Mouse (Mus musculus) heart, embryonic 10.5 days (tissue): ENCODE data around the gene Snx29. TPM values are rescaled to one million over a fixed set of nuclear protein-coding genes. Genes with fewer than 3 reads are reported as not detected.

Experiments
- DNase-seq: peaks from one replicate; pipeline ENCODE4 v3.0.0-alpha.2; 2017; ENCODE audit warnings: low spot score
- H3K27ac ChIP-seq: fragments of 300-500 bp; sonication (generic); 2 replicates; pipeline ENCODE4 v1.5.1; 2016; ENCODE audit warnings: mild to moderate bottlenecking
- H3K27me3 ChIP-seq: fragments of 300-500 bp; sonication (generic); 2 replicates; pipeline ENCODE4 v1.6.1; 2016; ENCODE audit warnings: mild to moderate bottlenecking; ENCODE audit not compliant: poor library complexity, insufficient read depth, severe bottlenecking
- H3K36me3 ChIP-seq: fragments of 300-500 bp; sonication (generic); 2 replicates; pipeline ENCODE4 v1.6.1; 2016; ENCODE audit warnings: mild to moderate bottlenecking, moderate library complexity
- H3K4me1 ChIP-seq: fragments of 300-500 bp; sonication (generic); 2 replicates; pipeline ENCODE4 v1.6.1; 2016; ENCODE audit warnings: mild to moderate bottlenecking
- H3K4me3 ChIP-seq: fragments of 300-500 bp; sonication (generic); 2 replicates; pipeline ENCODE4 v1.5.1; 2016; ENCODE audit warnings: mild to moderate bottlenecking, moderate library complexity
- H3K9me3 ChIP-seq: fragments of 300-500 bp; sonication (generic); 2 replicates; pipeline ENCODE4 v1.6.1; 2016; ENCODE audit warnings: mild to moderate bottlenecking, moderate library complexity
- WGBS: fragments of 180-500 bp; shearing (Covaris S2); methylation state at CpG from one replicate; pipeline ENCODE4 v1.1.7; 2016; 5-methylcytosine and 5-hydroxymethylcytosine counted together
- polyA plus RNA-seq: library from polyadenylated mRNA; unstranded; fragments of >200 nt; fragmentation: Nextera tagmentation; extraction: Ambion mirVana; gene quantifications from 2 replicates; pipeline ENCODE4 v1.2.1, GENCODE M21; 2016

Gene Snx29
- polyA plus RNA-seq, 1 experiment from 2014 or later: 6.7 TPM

GRCm38 (mm10) chr16:11621042-11621441, 298.3 kb downstream of the Snx29 start:
- peaks cover 6% of the 10 kb centered on the region; the same call in 1 of the 2 replicates for H3K9me3 ChIP-seq
- H3K27ac ChIP-seq: no peak overlapping the region
- no peaks in the 10 kb centered on the region for H3K27me3 ChIP-seq
- H3K4me1 ChIP-seq: no peaks in the 10 kb centered on the region
- H3K36me3 ChIP-seq: no peaks in the 10 kb centered on the region
- no peak overlapping the region for H3K4me3 ChIP-seq
- 82% methylated on average over 3 of the region's 3 CpGs for WGBS
- peak; percentile 11 for DNase-seq

DNA sequence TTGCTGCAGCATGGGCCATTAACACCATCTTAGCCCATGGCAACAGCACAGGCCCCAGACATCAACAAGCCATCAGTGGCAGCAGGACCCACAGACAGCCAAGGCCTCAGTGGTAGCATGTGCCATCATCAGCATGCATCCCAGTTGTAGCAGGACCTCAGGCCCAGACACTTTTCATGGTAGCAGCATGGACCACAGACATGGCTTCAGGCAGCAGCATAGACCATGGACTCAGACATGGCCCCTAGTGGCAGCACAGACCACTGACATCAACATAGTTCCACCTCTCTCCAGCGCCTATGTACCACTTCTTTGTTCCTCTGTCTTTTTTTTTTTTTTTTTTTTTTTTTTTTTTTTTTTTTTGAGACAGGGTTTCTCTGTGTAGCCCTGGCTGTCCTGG, 299.0 kb downstream of the Snx29 start:
- Histone ChIP-seq H3K4me1 (no peaks in the 10 kb centered on the region), H3K36me3 (no peaks in the 10 kb centered on the region), H3K9me3 (peaks cover 4% of the 10 kb centered on the region; the same call in 1 of the 2 replicates), H3K27me3 (no peaks in the 10 kb centered on the region), H3K27ac (no peak overlapping the region), H3K4me3 (no peak overlapping the region)
- WGBS: 85% methylated on average over 1 of the region's 1 CpGs
- peak; percentile 58 for DNase-seq

GRCm38 (mm10) chr16:11623032-11623431, 300.3 kb downstream of the Snx29 start:
- Histone ChIP-seq H3K36me3 (no peaks in the 10 kb centered on the region), H3K27me3 (no peaks in the 10 kb centered on the region), H3K27ac (no peak overlapping the region), H3K4me3 (no peak overlapping the region), H3K9me3 (no peaks in the 10 kb centered on the region), H3K4me1 (no peaks in the 10 kb centered on the region)
- 66% methylated on average over 3 of the region's 3 CpGs for WGBS
- DNase-seq: peak; percentile 56

- H3K27ac ChIP-seq: no peak overlapping the region
- no peaks in the 10 kb centered on the region for H3K9me3 ChIP-seq
- H3K36me3 ChIP-seq: no peaks in the 10 kb centered on the region
- H3K27me3 ChIP-seq: no peaks in the 10 kb centered on the region
- peak; percentile 19 for DNase-seq
- 78% methylated on average over 2 of the region's 2 CpGs for WGBS
- H3K4me1 ChIP-seq: no peaks in the 10 kb centered on the region
- H3K4me3 ChIP-seq: no peak overlapping the region
Observed at GRCm38 (mm10) chr16:11624121-11624520, 301.4 kb downstream of the Snx29 start.

GRCm38 (mm10) chr16:11626004-11626481, 303.3 kb downstream of the Snx29 start:
- Histone ChIP-seq H3K9me3 (no peaks in the 10 kb centered on the region), H3K27me3 (no peaks in the 10 kb centered on the region), H3K27ac (no peak overlapping the region), H3K4me1 (no peaks in the 10 kb centered on the region), H3K4me3 (no peak overlapping the region), H3K36me3 (no peaks in the 10 kb centered on the region)
- peak; percentile 20 for DNase-seq
- WGBS: 90% methylated on average over 1 of the region's 1 CpGs

DNA sequence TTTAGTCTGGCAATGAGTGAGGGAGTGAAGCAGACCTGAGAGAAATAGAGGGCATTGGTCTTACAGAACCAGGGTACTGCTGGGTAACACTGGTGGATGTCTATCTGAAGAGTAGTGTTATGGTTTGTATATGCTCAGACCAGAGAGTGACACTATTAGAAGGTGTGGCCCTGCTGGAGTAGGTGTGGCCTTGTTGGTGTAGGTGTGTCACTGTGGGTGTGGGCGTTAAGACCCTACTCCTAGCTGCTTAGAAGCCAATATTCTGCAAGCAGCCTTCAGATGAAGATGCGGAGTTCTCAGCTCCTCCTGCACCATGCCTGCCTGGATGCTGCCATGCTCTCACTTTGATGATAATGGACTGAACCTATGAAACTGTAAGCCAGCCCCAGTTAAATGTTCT, 303.9 kb downstream of the Snx29 start:
- Histone ChIP-seq H3K36me3 (no peaks in the 10 kb centered on the region), H3K4me1 (0 out of 2 replicates have a peak, but pooled peaks cover 2% of the 10 kb centered on the region), H3K9me3 (no peaks in the 10 kb centered on the region), H3K27ac (no peak overlapping the region), H3K4me3 (no peak overlapping the region), H3K27me3 (no peaks in the 10 kb centered on the region)
- DNase-seq: peak; percentile 61
- WGBS: 71% methylated on average over 2 of the region's 2 CpGs

GRCm38 (mm10) chr16:11627866-11628638, 305.3 kb downstream of the Snx29 start:
- Histone ChIP-seq H3K9me3 (no peaks in the 10 kb centered on the region), H3K27me3 (no peaks in the 10 kb centered on the region), H3K27ac (no peak overlapping the region), H3K4me1 (0 out of 2 replicates have a peak, but pooled peaks cover 2% of the 10 kb centered on the region), H3K36me3 (no peaks in the 10 kb centered on the region), H3K4me3 (no peak overlapping the region)
- WGBS: 80% methylated on average over 9 of the region's 9 CpGs
- DNase-seq: peak; percentile 66

DNA sequence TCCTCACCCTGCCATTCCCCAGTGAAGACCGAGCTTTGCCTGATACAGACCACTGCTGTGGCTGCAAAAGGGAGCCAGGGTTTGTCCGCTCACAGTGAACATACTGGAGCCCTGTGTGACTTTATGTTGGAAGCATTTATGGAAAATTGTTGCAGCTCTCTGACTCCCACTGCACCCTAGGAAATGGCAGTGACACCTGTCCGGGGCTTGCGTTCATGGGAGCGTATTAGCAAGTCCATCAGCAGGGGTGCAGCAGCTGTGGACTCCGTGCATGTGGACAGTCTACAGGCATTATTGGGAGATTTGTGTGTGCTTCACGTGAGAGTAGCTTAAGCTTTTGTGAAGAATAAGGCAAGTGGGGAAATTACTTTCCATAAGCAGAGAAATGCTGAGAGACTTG, 307.0 kb downstream of the Snx29 start:
- H3K4me1 ChIP-seq: 0 out of 2 replicates have a peak, but pooled peaks cover 2% of the 10 kb centered on the region
- no peaks in the 10 kb centered on the region for H3K9me3 ChIP-seq
- 88% methylated on average over 7 of the region's 7 CpGs for WGBS
- H3K27ac ChIP-seq: no peak overlapping the region
- no peak overlapping the region for H3K4me3 ChIP-seq
- no peaks in the 10 kb centered on the region for H3K27me3 ChIP-seq
- DNase-seq: peak; percentile 61
- no peaks in the 10 kb centered on the region for H3K36me3 ChIP-seq

DNA sequence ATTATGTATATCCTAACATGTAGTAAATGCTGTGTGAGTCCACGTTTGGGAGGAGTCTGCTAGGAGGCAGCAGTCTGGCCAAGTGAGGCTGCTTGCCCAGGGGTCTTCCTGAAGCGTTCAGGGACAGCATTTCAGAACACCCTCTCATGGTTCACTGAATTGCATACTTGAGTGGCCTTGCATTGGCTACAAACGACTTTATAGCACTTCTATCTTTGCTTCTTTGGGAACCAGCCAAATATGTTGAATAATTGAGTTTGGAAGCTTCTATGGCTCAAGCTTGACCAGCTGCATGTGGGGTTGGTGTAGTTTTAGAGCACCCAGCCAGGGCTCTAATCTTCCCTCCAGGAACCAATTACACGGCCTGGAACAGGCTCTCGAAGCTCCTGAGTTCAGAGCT, 307.8 kb downstream of the Snx29 start:
- 0 out of 2 replicates have a peak, but pooled peaks cover 2% of the 10 kb centered on the region for H3K4me1 ChIP-seq
- WGBS: 61% methylated on average over 5 of the region's 5 CpGs
- no peaks in the 10 kb centered on the region for H3K27me3 ChIP-seq
- H3K4me3 ChIP-seq: no peak overlapping the region
- DNase-seq: peak; percentile 55
- no peaks in the 10 kb centered on the region for H3K36me3 ChIP-seq
- H3K9me3 ChIP-seq: no peaks in the 10 kb centered on the region
- no peak overlapping the region for H3K27ac ChIP-seq

GRCm38 (mm10) chr16:11632205-11632747, 309.6 kb downstream of the Snx29 start:
- Histone ChIP-seq H3K4me3 (no peak overlapping the region), H3K27me3 (no peaks in the 10 kb centered on the region), H3K36me3 (no peaks in the 10 kb centered on the region), H3K4me1 (peaks cover 15% of the 10 kb centered on the region), H3K9me3 (no peaks in the 10 kb centered on the region), H3K27ac (no peak overlapping the region)
- 71% methylated on average over 2 of the region's 2 CpGs for WGBS
- DNase-seq: no peak

DNA sequence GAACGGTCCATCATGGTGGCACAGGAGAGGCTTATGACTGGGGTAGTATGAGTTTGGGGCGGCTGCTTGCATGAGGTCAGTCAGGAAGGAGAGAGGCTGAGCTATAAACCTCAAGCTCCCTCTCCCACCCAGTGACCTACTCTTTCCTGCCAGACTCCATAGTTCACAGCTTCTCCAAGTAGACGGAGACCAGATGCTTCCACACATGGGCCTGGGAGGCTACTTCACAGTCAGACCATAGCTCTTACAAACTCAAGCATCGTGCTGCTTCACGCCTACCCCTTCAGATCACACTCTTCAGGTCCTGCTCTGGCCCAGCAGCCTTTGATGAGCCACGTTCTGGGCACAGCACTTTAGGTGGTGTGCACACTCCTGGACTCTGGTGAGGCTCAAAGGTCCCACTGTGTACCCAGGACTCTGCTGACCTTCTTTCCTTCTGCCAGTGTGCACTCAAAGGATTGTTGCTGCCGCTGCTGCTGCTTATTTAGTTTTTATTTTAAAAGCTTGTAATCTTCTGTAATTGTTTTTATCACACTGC, 313.6 kb downstream of the Snx29 start:
- Histone ChIP-seq H3K27me3 (no peaks in the 10 kb centered on the region), H3K4me1 (peaks cover 18% of the 10 kb centered on the region), H3K9me3 (no peaks in the 10 kb centered on the region), H3K36me3 (no peaks in the 10 kb centered on the region), H3K4me3 (no peak overlapping the region), H3K27ac (no peak overlapping the region)
- 61% methylated on average over 7 of the region's 7 CpGs for WGBS
- DNase-seq: no peak

DNA sequence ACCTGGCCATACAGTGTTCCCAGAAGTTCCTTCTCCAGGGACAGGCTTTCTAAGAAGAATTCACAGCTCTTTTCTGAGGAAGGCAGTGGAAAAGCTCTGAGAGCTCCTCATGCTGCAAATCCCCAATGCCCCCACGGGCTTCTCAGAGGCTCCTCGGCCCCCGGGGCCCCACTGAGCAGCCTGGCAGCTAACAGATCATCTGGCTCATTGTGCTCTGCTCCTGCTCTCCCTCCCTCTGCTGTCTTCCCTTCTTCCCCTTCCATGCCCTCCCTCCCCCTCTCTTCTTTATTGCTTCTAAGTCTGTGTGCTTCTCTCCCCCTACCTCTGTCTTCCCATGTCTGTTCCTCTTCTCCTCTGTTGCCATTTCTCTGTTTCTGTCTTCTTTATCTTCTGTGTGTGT, 314.2 kb downstream of the Snx29 start:
- DNase-seq: no peak
- Histone ChIP-seq H3K27me3 (no peaks in the 10 kb centered on the region), H3K9me3 (no peaks in the 10 kb centered on the region), H3K36me3 (no peaks in the 10 kb centered on the region), H3K27ac (peak overlapping the region; percentile 39; the same call in 1 of the 2 replicates), H3K4me1 (peaks cover 16% of the 10 kb centered on the region), H3K4me3 (no peak overlapping the region)
- WGBS: 15% methylated on average over 3 of the region's 3 CpGs

DNA sequence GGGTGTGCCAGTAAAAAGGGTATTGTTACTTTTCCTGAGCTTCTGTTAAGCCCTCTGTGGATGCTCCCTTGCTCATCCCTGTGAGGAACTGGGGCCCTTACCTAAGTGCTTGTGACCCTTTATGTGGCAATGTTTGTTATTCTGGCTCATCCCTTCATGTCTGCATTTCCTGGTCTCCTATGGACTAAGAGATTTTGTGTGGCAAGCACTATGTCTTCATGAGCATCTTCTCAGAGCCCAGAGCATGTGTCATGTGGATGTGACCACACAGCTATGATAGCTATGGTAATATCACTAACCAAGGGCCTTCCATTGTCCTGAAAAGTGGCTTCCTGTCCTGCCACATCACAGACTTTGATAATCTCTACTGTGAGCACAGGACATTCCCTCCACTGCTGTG, 315.1 kb downstream of the Snx29 start:
- H3K36me3 ChIP-seq: no peaks in the 10 kb centered on the region
- H3K4me1 ChIP-seq: peaks cover 16% of the 10 kb centered on the region
- no peaks in the 10 kb centered on the region for H3K9me3 ChIP-seq
- DNase-seq: no peak
- no peaks in the 10 kb centered on the region for H3K27me3 ChIP-seq
- no peak overlapping the region for H3K4me3 ChIP-seq
- H3K27ac ChIP-seq: no peak overlapping the region
